Mouse (Mus musculus): ENCODE measurements around the gene Tmbim1. TPM values are rescaled to one million over a fixed set of nuclear protein-coding genes. Genes with fewer than 3 reads are reported as not detected.

Gene Tmbim1
- polyA plus RNA-seq, 1 experiment: 69.2 TPM

DNA sequence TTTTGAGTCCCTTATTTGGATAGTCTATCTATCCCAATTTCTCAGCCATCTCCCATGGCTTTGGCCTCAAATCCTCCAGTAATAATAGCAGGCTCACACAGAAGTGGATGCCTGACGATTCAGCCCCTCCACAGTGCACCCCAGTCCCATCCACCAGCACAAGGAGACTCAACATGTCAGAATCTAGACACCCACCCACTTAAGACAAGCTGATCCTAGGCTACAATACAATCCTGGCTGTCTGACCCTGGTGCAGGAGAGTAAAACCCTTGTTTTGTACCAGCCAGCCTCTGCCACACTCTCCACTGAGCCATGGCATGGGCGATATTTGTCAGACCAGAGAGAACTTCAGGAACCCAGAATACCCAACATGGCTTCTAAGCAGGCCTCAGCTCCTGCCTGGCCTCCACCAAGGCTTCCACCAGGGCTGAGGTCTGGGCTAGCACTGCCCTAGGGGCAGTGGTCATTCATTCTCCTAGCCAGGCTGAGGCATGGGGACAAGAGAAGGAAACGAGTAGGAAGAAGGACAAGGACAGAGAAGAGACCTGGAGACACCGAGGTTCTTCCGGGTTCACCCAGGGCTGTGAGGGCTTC lies 7.2 kb downstream of the Tmbim1 start:
- no peaks in the 10 kb centered on the region for H3K36me3 ChIP-seq (ENCODE audit: control insufficient read depth, insufficient read depth, low read length)
- no peak for TF ChIP-seq CTCF (IDR thresholded peaks at IDR 0.05; ENCODE audit: borderline replicate concordance, control insufficient read depth, extremely low read depth, insufficient read depth, low read length, poor library complexity)
- no peak for TF ChIP-seq POLR2A (IDR thresholded peaks at IDR 0.05; ENCODE audit: control insufficient read depth, extremely low read depth, insufficient read depth, low read length, poor library complexity)
- WGBS: 95% methylated on average over 5 of the region's 5 CpGs
- no peaks in the 10 kb centered on the region for H3K27me3 ChIP-seq (ENCODE audit: control insufficient read depth, insufficient read depth, low read length)
- no peak overlapping the region for H3K4me3 ChIP-seq (ENCODE audit: control insufficient read depth, insufficient read depth, low read length)
- H3K27ac ChIP-seq (ENCODE audit: control insufficient read depth, insufficient read depth, low read length): no peak overlapping the region
- DNase-seq: no peak
- H3K4me1 ChIP-seq (replicated peaks; ENCODE audit: control insufficient read depth, insufficient read depth, low read length): 0 out of 2 replicates have a peak, but pooled peaks cover 8% of the 10 kb centered on the region

DNA sequence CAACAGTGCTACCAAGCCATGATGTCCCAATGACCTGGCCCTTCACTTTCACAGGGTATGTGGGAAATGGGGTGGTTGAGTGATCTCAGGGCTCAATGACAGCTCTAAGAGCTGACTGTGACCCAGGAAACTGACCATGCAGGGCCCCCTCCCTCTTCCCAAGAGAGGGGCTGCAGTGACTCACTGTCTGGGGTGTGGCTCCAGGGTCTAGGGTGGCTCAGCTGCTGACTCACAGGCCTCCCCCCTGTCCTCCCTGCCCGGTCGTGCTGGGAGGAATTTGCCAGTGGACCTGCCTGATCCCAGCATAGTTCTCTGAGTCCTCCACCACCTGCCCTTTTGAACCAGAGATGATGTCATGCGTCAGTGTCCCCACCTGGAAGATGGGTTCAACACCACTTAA lies 8.2 kb downstream of the Tmbim1 start:
- DNase-seq: no peak
- 93% methylated on average over 3 of the region's 3 CpGs for WGBS
- no peaks in the 10 kb centered on the region for H3K27me3 ChIP-seq (ENCODE audit: control insufficient read depth, insufficient read depth, low read length)
- 0 out of 2 replicates have a peak, but pooled peaks cover 8% of the 10 kb centered on the region for H3K4me1 ChIP-seq (replicated peaks; ENCODE audit: control insufficient read depth, insufficient read depth, low read length)
- H3K4me3 ChIP-seq (ENCODE audit: control insufficient read depth, insufficient read depth, low read length): no peak overlapping the region
- TF ChIP-seq CTCF (IDR thresholded peaks at IDR 0.05; ENCODE audit: borderline replicate concordance, control insufficient read depth, extremely low read depth, insufficient read depth, low read length, poor library complexity): no peak
- no peaks in the 10 kb centered on the region for H3K36me3 ChIP-seq (ENCODE audit: control insufficient read depth, insufficient read depth, low read length)
- no peak overlapping the region for H3K27ac ChIP-seq (ENCODE audit: control insufficient read depth, insufficient read depth, low read length)

DNA sequence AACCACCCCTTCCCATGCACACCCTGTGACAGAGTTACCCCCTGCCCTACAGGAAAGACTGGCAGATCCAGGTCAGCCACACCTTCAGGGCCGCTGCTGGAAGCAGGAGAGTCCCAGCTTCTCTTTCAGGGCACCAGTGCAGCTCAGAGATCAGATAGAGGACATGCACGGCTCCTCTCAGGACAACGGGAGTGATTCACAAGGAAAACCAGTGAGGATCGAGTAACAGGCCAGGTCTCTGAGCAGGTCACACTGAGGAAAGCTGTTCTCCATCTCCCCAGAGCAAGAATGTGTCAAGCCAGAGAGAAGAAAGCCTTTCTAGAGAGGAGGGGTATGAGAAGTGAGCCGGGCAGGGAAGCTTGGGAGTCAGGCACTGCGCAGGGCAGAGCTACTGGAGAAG lies 8.9 kb downstream of the Tmbim1 start:
- Histone ChIP-seq H3K4me3 (ENCODE audit: control insufficient read depth, insufficient read depth, low read length) (no peak overlapping the region), H3K36me3 (ENCODE audit: control insufficient read depth, insufficient read depth, low read length) (no peaks in the 10 kb centered on the region), H3K27ac (ENCODE audit: control insufficient read depth, insufficient read depth, low read length) (no peak overlapping the region), H3K27me3 (ENCODE audit: control insufficient read depth, insufficient read depth, low read length) (no peaks in the 10 kb centered on the region), H3K4me1 (replicated peaks; ENCODE audit: control insufficient read depth, insufficient read depth, low read length) (0 out of 2 replicates have a peak, but pooled peaks cover 8% of the 10 kb centered on the region)
- no peak for DNase-seq
- 93% methylated on average over 6 of the region's 6 CpGs for WGBS
- TF ChIP-seq CTCF (IDR thresholded peaks at IDR 0.05; ENCODE audit: borderline replicate concordance, control insufficient read depth, extremely low read depth, insufficient read depth, low read length, poor library complexity): no peak
- no peak for TF ChIP-seq POLR2A (IDR thresholded peaks at IDR 0.05; ENCODE audit: control insufficient read depth, extremely low read depth, insufficient read depth, low read length, poor library complexity)

DNA sequence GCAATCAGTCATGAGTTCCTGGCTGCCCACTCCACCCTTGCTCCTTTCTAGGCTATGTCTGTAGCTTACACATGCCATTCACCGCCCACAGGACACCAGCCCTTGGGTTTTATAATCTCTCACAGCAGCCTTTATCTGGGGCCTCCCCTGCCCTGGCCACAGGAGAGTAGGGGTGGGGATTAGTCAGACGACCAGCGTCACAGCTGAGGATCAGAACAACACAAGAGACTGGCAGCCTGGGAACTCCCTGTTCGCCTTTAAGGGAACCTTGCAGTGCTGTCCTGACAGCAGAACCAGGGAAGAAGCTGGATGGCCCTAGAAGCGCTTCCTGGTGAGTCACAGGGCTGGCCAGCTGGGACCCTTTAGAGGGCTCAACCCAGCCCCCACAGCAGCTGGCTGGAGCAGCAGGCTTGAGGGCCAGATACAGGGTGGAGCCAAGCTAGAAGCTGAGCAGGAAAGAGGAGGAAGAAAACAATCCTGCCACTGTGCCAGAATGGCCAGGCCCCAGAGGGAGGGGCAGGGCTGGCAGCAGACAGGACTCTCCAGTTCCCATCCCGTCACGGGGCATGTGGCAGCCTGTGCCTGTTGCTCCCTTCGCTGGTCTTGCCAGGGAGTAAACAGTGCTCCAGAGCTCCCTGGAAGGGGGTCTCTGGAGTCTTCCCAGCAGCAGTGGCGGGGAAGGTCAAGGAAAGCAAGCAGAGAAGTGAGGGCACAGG lies 9.8 kb downstream of the Tmbim1 start:
- 77% methylated on average over 9 of the region's 9 CpGs for WGBS
- no peak for DNase-seq
- 0 out of 2 replicates have a peak, but pooled peaks cover 8% of the 10 kb centered on the region for H3K4me1 ChIP-seq (replicated peaks; ENCODE audit: control insufficient read depth, insufficient read depth, low read length)
- H3K27ac ChIP-seq (ENCODE audit: control insufficient read depth, insufficient read depth, low read length): no peak overlapping the region; the same call in 1 of the 2 replicates
- H3K36me3 ChIP-seq (ENCODE audit: control insufficient read depth, insufficient read depth, low read length): no peaks in the 10 kb centered on the region
- TF ChIP-seq POLR2A (IDR thresholded peaks at IDR 0.05; ENCODE audit: control insufficient read depth, extremely low read depth, insufficient read depth, low read length, poor library complexity): no peak
- no peak for TF ChIP-seq CTCF (IDR thresholded peaks at IDR 0.05; ENCODE audit: borderline replicate concordance, control insufficient read depth, extremely low read depth, insufficient read depth, low read length, poor library complexity)
- H3K27me3 ChIP-seq (ENCODE audit: control insufficient read depth, insufficient read depth, low read length): no peaks in the 10 kb centered on the region
- no peak overlapping the region for H3K4me3 ChIP-seq (ENCODE audit: control insufficient read depth, insufficient read depth, low read length)

DNA sequence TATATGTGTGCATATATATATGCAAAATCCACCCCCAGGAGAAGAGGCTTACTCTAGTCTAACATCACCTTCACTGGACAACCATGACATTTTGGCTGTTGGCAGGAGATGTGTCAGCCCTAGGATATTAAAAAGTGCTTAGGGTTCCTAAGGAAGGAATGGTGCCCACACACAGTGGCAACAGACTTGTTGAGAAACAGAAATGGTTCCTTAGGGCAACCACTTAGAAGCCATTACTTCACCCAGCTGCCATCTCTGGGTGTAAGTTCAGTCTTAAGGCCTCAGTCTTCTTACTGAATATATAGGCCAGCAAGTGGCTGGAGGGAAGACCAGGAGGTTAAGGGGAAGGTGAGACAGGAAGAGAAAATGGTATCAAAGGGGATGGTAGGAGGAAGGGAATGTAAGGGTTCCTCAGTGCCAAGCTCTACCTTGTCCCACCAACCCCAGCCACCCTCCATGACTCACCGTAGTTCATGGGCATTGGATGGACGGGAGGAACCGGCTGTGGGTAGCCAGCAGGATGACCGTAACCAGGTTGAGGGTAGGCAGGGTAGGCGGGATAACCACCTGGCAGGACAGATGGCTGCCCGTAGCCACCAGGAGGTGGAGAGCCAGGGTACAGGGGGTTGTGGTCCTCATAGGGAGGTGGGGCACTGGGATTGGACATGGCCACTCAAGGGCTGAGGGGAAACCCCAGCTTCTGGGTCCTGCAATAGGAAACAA lies 10.5 kb downstream of the Tmbim1 start:
- no peak for TF ChIP-seq POLR2A (IDR thresholded peaks at IDR 0.05; ENCODE audit: control insufficient read depth, extremely low read depth, insufficient read depth, low read length, poor library complexity)
- no peak for TF ChIP-seq CTCF (IDR thresholded peaks at IDR 0.05; ENCODE audit: borderline replicate concordance, control insufficient read depth, extremely low read depth, insufficient read depth, low read length, poor library complexity)
- no peak for DNase-seq
- no peak overlapping the region for H3K4me3 ChIP-seq (ENCODE audit: control insufficient read depth, insufficient read depth, low read length)
- 94% methylated on average over 6 of the region's 6 CpGs for WGBS
- no peaks in the 10 kb centered on the region for H3K27me3 ChIP-seq (ENCODE audit: control insufficient read depth, insufficient read depth, low read length)
- H3K4me1 ChIP-seq (replicated peaks; ENCODE audit: control insufficient read depth, insufficient read depth, low read length): 0 out of 2 replicates have a peak, but pooled peaks cover 8% of the 10 kb centered on the region
- no peak overlapping the region for H3K27ac ChIP-seq (ENCODE audit: control insufficient read depth, insufficient read depth, low read length)
- no peaks in the 10 kb centered on the region for H3K36me3 ChIP-seq (ENCODE audit: control insufficient read depth, insufficient read depth, low read length)

DNA sequence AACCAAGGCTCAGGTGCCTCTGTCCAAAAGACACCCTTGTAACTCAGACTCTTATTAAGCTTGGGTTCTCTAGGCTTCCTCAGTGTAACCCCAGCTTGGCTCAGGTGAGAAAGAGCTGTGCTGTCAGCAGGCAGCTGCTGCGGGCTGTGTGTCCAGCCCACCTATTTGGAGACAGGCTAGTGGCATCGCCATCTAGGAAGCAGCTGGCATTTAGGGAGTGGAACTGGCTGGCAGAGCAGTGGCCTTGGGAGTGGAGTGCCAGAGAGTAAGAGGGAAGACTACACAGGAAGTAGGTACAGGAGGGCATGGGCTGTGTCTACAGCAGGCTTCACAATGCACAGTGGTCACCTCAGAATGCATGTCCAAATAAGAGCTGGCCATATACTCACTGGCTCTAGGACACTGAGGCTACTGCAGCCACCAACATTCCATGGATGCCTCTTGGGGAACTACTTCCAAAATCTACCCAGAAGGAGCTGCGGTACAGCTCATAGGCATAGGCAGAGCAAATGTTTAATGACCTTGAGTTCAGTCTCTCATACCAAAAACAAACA lies 11.3 kb downstream of the Tmbim1 start:
- no peak overlapping the region for H3K27ac ChIP-seq (ENCODE audit: control insufficient read depth, insufficient read depth, low read length)
- 98% methylated on average over 3 of the region's 3 CpGs for WGBS
- H3K4me1 ChIP-seq (replicated peaks; ENCODE audit: control insufficient read depth, insufficient read depth, low read length): 0 out of 2 replicates have a peak, but pooled peaks cover 4% of the 10 kb centered on the region
- no peaks in the 10 kb centered on the region for H3K27me3 ChIP-seq (ENCODE audit: control insufficient read depth, insufficient read depth, low read length)
- no peaks in the 10 kb centered on the region for H3K36me3 ChIP-seq (ENCODE audit: control insufficient read depth, insufficient read depth, low read length)
- no peak for TF ChIP-seq CTCF (IDR thresholded peaks at IDR 0.05; ENCODE audit: borderline replicate concordance, control insufficient read depth, extremely low read depth, insufficient read depth, low read length, poor library complexity)
- TF ChIP-seq POLR2A (IDR thresholded peaks at IDR 0.05; ENCODE audit: control insufficient read depth, extremely low read depth, insufficient read depth, low read length, poor library complexity): no peak
- DNase-seq: no peak
- H3K4me3 ChIP-seq (ENCODE audit: control insufficient read depth, insufficient read depth, low read length): no peak overlapping the region

All from thymus, adult 2 months (tissue).